Mouse (Mus musculus) gastrocnemius, postnatal 4 days (tissue): ENCODE measurements around the gene Dedd2. TPM values are rescaled to one million over a fixed set of nuclear protein-coding genes. Genes with fewer than 3 reads are reported as not detected.

ENCODE experiments used
- DNase-seq, 2 experiments: peaks; one replicate each; pipeline ENCODE4 v3.0.0; 2021 to 2022; ENCODE audit warnings: low spot score in 2 of 2, mixed read lengths in 2 of 2
- total RNA-seq, 2 experiments: library from RNA; stranded (reverse); gene quantifications; 2 replicates each; pipeline ENCODE4 v1.2.3; 2021

Gene Dedd2
- total RNA-seq, 2 experiments from 2014 or later, result 6.6 to 8.3 TPM

DNA sequence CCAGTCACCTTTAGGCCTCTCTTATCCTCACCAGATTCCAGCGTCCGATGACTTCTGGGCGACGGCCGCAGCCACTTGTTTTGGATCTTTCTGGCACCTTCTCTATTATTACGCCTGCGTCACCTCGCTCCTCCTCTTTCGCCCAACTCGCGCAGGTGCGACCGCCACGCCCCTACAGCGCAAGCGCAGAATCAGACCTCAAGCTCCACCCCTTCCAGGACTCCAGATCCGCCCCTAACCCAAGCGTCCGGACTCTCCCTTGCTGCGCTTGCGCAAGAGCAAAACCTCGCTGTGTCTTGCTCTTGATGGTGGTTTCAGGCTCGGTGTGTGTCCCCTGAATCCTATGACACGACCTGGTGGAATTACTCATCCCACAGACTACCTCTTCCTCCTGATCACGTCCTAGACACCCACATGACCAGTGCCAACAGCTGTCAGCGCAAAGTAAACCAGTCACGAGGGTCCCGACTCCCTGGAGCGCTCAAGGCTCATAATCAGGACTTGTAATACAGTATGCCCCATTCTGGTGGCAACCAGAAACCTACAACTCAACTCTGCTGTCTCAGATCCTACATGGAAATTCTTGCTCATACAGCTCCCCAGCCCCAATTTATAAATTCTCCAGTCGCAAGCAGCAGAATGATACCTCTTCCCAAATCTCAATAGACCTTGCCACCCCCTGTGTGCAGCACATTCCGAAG is 509 bp downstream of the Dedd2 start:
- DNase-seq, result peak; percentile 74 to 90

GRCm38 (mm10) chr7:25219416-25219750 is 1.0 kb downstream of the Dedd2 start:
- no peak for DNase-seq

DNA sequence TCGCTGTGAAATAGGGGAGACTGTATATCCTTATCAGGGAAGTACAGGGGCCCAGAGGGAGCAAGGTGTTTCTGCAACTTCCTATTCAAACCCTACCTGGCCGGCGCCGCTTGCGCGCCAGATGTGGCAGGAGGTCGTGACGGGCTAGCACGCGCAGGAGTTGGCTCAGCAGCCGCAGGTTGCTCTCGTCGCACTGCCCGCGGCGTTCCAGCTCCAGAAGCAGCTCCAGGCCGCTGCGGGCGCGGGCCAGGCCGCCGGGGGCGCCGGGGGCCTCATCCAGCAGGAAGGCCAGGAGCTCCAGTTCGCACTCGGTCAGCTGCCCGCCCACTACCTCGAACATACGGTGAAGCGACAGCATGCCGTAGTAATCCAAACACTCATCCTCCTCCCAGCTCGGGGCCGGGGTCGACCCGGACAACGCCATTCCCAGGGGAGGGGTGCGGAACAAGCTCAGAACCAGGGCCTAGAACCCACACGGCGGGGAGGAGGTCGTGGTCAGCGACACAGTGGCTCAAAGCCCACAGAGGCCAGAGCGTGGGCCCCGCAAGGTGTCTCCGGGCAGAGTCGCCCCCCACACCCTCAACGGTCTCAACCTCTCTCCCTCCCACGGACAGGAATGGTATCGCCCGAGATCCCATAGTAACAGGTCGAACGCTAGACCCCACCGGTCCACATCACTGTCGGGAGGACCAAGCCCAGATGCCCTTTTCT is 1.6 kb downstream of the Dedd2 start:
- peak in 1 of 2 experiments; percentile 52 for DNase-seq

DNA sequence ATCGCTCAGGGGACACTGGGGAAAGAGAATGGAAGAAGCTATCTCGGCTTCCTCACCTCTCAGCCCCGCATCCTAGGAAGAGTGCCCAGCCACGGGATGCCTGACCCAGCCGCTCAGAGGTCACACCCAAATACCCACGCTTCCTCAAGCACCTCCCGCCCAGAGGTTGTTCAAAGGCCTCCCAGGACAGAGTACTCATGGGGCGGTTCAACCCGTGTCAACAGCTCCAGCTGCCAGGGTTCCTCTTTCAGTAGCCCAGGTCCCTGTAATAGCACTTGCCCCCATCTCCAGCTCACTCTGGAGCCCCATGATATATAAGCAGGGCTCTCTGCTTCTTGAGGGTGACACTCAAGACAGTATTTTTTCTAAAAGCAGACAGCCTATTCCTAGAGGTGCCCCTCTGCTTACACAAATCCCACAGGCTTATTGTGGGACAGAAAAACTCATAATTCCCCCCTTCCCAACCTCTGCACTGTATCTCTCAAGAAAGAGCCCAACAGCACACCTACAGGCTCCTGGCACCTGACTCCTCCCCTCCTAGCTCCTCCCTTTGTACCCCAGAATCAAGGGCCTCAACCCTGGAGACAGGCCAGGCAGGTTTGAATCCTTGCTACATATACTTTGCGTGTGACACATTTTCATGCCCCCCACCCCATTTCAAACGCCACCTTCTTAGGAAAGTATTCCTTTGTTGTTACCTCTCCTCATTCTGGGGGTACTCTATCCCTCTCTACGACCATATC is 2.6 kb downstream of the Dedd2 start:
- no peak for DNase-seq

GRCm38 (mm10) chr7:25214172-25214571 is 6.2 kb downstream of the Dedd2 start:
- DNase-seq, result no peak

DNA sequence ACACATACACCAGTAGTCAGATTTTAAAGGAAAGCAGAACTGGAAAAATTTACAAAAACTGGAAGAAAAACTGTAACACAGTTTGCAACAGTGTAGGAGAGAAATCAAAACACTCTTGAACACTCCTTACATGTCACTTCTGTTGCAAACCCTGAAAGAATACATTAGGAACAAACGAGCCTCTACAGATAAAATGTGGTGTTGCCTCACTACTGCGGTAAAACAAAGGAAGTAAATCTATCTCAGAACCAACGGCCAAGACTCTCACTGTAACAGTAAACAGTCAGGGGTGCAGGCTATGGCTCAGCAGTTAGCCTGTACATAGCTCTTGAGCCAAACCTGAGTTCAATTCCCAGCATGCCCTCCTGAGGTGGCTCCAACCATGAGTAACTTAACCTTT is 7.3 kb downstream of the Dedd2 start:
- no peak for DNase-seq

- peak in 1 of 2 experiments; percentile 34 for DNase-seq
These were observed 9.9 kb downstream of the Dedd2 start for GRCm38 (mm10) chr7:25210482-25210881.

DNA sequence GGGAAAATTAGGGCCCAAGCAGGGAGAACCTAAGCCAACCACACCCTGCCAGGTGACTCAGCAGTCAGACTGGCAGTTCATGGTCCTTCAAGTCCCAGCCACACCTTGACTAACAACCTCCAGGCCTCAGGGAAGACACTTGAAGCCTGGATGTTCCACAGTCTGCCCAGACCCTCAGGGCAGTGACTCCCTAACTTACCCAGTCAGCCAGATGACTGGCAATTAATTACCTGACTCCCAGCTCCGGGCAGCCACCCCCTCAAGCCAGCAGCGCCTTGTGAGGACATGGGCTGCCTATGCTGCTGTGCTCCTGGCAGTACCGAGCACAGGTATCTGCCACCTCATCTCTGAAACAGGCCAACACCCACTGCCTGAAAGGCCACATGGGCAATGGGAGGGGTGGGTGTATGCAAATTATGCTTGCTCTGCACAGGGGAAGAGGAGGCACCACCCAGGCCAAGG is 11.2 kb downstream of the Dedd2 start:
- DNase-seq, result no peak

DNA sequence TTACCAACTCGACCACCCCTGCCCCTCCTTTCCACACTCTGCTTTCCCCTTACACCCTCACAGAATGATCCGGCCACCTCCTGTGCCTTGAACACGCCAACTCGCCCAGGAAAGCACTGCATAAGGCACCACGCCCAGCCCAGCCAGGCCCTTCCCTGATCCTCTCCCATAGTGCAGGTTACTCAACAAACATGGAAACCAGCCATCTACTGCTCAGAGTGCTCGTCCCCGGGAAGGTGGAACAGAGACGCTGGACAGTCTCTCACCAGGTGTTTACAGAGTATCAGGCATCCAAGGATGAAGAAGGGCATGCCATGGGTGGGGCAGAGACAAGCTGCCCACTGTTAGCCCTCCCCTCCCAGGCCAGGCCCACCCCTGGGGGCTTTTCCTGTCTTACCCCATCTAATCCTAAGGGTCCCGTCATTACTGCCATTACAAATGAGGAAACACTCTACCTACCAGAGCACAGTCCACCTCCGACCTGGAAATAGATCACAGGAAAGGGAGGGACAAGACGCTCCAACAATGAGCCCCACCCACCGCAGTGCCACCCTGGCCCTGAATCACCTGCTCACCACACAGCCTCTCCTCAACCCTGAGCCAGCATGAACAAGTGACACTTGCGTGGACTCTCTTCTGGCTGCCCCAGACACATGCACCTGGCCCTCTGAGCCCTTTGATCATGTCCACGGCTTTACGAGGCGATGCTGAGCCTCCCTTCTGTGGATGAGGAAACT is 14.2 kb downstream of the Dedd2 start:
- no peak for DNase-seq

- no peak for DNase-seq
These were observed 14.9 kb downstream of the Dedd2 start for GRCm38 (mm10) chr7:25205355-25206093.

DNA sequence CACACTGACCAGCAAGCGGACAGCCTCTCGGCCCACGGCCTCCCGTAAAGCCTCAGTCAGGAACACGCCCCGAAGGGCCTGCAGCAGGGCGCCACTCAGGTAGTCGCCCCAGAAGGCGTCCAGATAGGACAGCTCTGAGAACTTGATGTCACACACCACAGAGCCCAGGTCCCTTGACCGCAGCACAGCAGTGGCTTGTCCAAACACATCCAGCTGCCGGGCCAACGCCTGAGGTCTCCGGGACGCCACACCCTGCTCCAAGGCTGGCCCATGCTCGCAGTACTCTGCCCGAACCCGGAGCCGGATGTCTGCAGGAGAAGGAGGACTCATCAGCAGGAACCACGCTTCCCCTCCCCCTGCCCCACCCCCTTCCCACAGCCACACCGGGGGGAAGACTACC is 16.8 kb downstream of the Dedd2 start:
- DNase-seq, result no peak

GRCm38 (mm10) chr7:25197384-25198018 is 22.9 kb downstream of the Dedd2 start:
- DNase-seq, result no peak

- no peak for DNase-seq
These were observed 24.3 kb downstream of the Dedd2 start for GRCm38 (mm10) chr7:25196107-25196506.

- DNase-seq, result no peak
These were observed 25.3 kb downstream of the Dedd2 start for GRCm38 (mm10) chr7:25195148-25195547.

GRCm38 (mm10) chr7:25192110-25192509 is 28.3 kb downstream of the Dedd2 start:
- no peak for DNase-seq

- no peak for DNase-seq
These were observed 29.6 kb downstream of the Dedd2 start for GRCm38 (mm10) chr7:25190806-25191205.

DNA sequence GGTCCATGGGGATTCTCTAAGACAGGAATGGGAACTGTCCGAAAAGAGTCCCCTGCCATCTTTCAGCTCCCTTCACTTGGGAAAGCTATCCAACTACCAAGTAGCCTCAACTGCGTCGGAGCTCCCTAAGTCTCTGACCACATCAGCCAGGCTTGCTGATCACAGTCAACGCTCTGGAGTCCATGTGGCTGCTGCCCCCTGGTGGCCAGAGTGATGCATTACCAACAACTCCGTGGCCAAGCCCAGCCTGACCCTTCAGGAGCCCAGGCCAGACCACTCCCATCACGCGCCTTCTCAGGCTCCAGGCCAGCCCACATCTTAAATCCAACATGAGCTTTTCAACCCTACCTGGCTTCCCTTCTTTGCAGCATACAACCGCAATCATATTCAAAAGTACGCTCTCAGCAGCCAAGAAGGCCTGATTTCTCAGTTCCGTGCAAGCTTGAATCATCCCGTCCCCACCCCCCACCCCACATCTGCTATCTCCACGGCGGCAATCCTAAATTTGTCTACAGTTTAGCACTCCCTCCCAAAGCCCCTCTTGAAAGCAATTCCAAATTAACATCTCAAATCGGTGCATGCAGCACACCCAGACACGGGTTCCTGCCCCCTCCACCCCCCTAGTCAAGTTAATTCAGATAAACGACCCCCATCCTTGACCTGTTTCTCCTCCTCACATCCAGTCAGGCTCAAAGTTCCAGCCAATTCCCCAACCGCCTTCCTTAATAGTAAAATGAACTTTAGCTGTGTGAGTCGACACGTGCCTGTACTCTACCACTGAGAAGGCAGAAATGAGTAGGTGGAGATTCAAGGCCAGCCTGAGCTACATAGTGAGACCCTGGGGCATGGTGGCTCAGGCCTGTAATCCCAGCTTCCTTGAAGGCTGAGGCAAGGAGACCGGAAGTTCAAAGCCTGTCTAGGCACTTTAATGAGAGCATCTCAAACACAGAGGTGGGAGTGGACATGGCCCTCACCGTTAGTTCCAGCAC is 32.5 kb downstream of the Dedd2 start:
- DNase-seq, result peak; percentile 81 to 82

DNA sequence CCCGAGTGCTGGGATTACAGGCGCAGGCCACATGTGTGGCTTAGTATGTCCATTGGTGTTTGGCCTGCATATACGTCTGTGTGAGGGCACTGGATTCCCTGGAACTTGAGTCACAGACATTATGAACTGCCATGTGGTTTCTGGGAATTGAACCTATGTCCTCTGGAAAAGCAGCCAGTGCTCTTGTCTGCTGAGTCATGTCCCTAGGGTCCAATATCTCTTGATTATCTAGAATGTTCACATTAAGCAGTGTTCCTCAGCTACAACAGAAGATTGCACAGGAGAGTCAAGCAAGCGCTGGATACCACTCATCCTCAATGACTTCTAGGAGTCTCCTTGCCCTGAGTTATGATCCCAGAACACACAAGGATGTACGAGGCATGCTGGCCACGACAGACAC is 36.3 kb downstream of the Dedd2 start:
- no peak for DNase-seq

DNA sequence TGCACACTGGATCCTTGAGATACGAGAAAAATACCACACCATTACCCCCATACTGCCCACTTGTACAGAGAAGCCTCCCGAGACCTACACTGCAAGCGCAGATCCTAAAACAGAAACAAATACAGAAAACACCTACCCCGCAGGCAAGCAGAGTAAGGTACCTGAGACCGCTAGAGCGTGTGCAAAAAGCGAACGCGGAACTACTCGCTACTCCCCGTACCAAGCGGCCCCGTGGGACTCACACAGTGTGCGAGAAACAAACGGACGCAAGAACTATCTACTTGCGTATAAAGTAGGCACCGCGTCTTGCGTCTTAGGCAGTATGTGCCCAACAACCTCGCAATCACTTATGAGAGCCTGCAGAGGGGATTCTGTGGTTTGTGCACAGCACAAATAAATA is 38.6 kb downstream of the Dedd2 start:
- no peak for DNase-seq
